Mouse (Mus musculus) lung, embryonic 16.5 days (tissue): ENCODE measurements around the gene Nt5dc3. TPM values are rescaled to one million over a fixed set of nuclear protein-coding genes. Genes with fewer than 3 reads are reported as not detected.
A peak's percentile ranks its signal among the peaks of the same experiment; 100 is the strongest.

Experiments used
- ATAC-seq: fragments of 200-750 bp; cut with Nextera tagmentation; 2 replicates; pipeline ENCODE4 v1.8.0; 2017; ENCODE audit warnings: low read depth, mild to moderate bottlenecking, moderate library complexity
- H3K27ac ChIP-seq: fragments of 300-500 bp; sonication (generic); 2 replicates; pipeline ENCODE4 v1.5.1; 2014; ENCODE audit warnings: mild to moderate bottlenecking, control low read depth, low read length
- H3K27me3 ChIP-seq: fragments of 300-500 bp; sonication (generic); 2 replicates; pipeline ENCODE4 v1.6.1; 2014; ENCODE audit warnings: low read depth, low read length, mixed read lengths; ENCODE audit not compliant: control insufficient read depth, insufficient read depth
- H3K36me3 ChIP-seq: fragments of 300-500 bp; sonication (generic); 2 replicates; pipeline ENCODE4 v1.6.1; 2014; ENCODE audit warnings: low read length; ENCODE audit not compliant: control insufficient read depth, insufficient read depth
- H3K4me1 ChIP-seq: fragments of 300-500 bp; sonication (generic); replicated peaks from 2 replicates; pipeline ENCODE4 v1.6.1; 2014; ENCODE audit warnings: low read length, mixed read lengths; ENCODE audit not compliant: control insufficient read depth, insufficient read depth
- H3K4me2 ChIP-seq: fragments of 300-500 bp; sonication (generic); 2 replicates; pipeline ENCODE4 v1.6.1; 2014; ENCODE audit warnings: low read depth, low read length, control low read depth
- H3K4me3 ChIP-seq: fragments of 300-500 bp; sonication (generic); 2 replicates; pipeline ENCODE4 v1.5.1; 2014; ENCODE audit warnings: mild to moderate bottlenecking, low read length, control low read depth
- H3K9ac ChIP-seq: fragments of 300-500 bp; sonication (generic); 2 replicates; pipeline ENCODE4 v1.6.1; 2014; ENCODE audit warnings: low read length, control low read depth
- H3K9me3 ChIP-seq: fragments of 300-500 bp; sonication (generic); 2 replicates; pipeline ENCODE4 v1.6.1; 2016; ENCODE audit warnings: low read length; ENCODE audit not compliant: control insufficient read depth
- WGBS: fragments of 180-500 bp; shearing (Covaris S2); extraction: QIAGEN DNeasy Blood & Tissue Kit; methylation state at CpG from one replicate; pipeline ENCODE4 v1.1.7; 2014; 5-methylcytosine and 5-hydroxymethylcytosine counted together
- polyA plus RNA-seq: library from polyadenylated mRNA; unstranded; fragments of >200 nt; fragmentation: Nextera tagmentation; extraction: Ambion mirVana; gene quantifications from 2 replicates; pipeline ENCODE4 v1.2.1, GENCODE M21; 2015

Nt5dc3 gene
- polyA plus RNA-seq, 1 experiment from 2014 or later, result 1.7 TPM

GRCm38 (mm10) chr10:86785396-86785795 is 6.6 kb downstream of the Nt5dc3 start:
- H3K9ac ChIP-seq, result no peak overlapping the region
- H3K4me1 ChIP-seq, result peaks cover 6% of the 10 kb centered on the region
- no peak overlapping the region for H3K27ac ChIP-seq
- no peak for ATAC-seq
- 57% methylated on average over 2 of the region's 2 CpGs for WGBS
- H3K4me3 ChIP-seq, result no peak overlapping the region
- H3K27me3 ChIP-seq, result no peaks in the 10 kb centered on the region
- no peaks in the 10 kb centered on the region for H3K36me3 ChIP-seq
- H3K4me2 ChIP-seq, result no peak overlapping the region
- no peaks in the 10 kb centered on the region for H3K9me3 ChIP-seq

- Histone ChIP-seq H3K27me3 (no peaks in the 10 kb centered on the region), H3K9ac (no peak overlapping the region), H3K36me3 (no peaks in the 10 kb centered on the region), H3K4me2 (no peak overlapping the region), H3K4me3 (no peak overlapping the region), H3K9me3 (no peaks in the 10 kb centered on the region), H3K4me1 (peaks cover 6% of the 10 kb centered on the region), H3K27ac (no peak overlapping the region)
- no peak for ATAC-seq
- WGBS, result 87% methylated on average over 5 of the region's 5 CpGs
These were observed 7.3 kb downstream of the Nt5dc3 start for GRCm38 (mm10) chr10:86786083-86786482.

- Histone ChIP-seq H3K27me3 (no peaks in the 10 kb centered on the region), H3K36me3 (no peaks in the 10 kb centered on the region), H3K4me1 (peaks cover 7% of the 10 kb centered on the region), H3K4me2 (no peak overlapping the region), H3K27ac (no peak overlapping the region), H3K9me3 (no peaks in the 10 kb centered on the region), H3K4me3 (no peak overlapping the region), H3K9ac (no peak overlapping the region)
- ATAC-seq, result peak; percentile 47; the same call in 1 of the 2 replicates
- WGBS, result 33% methylated on average over 5 of the region's 5 CpGs
These were observed 9.4 kb downstream of the Nt5dc3 start for GRCm38 (mm10) chr10:86788193-86788592.

GRCm38 (mm10) chr10:86789146-86789672 is 10.4 kb downstream of the Nt5dc3 start:
- Histone ChIP-seq H3K36me3 (no peaks in the 10 kb centered on the region), H3K4me2 (no peak overlapping the region), H3K27me3 (no peaks in the 10 kb centered on the region), H3K27ac (no peak overlapping the region), H3K9me3 (no peaks in the 10 kb centered on the region), H3K4me3 (no peak overlapping the region), H3K4me1 (peaks cover 13% of the 10 kb centered on the region), H3K9ac (no peak overlapping the region)
- ATAC-seq, result no peak
- WGBS, result 87% methylated on average over 7 of the region's 7 CpGs

GRCm38 (mm10) chr10:86791507-86792184 is 12.8 kb downstream of the Nt5dc3 start:
- Histone ChIP-seq H3K36me3 (no peaks in the 10 kb centered on the region), H3K4me3 (no peak overlapping the region), H3K27me3 (no peaks in the 10 kb centered on the region), H3K27ac (no peak overlapping the region; the same call in 1 of the 2 replicates), H3K9me3 (no peaks in the 10 kb centered on the region), H3K9ac (no peak overlapping the region), H3K4me2 (no peak overlapping the region), H3K4me1 (peaks cover 13% of the 10 kb centered on the region)
- WGBS, result 44% methylated on average over 7 of the region's 7 CpGs
- no peak for ATAC-seq

GRCm38 (mm10) chr10:86793509-86793951 is 14.7 kb downstream of the Nt5dc3 start:
- Histone ChIP-seq H3K36me3 (no peaks in the 10 kb centered on the region), H3K4me3 (no peak overlapping the region), H3K9me3 (no peaks in the 10 kb centered on the region), H3K4me1 (peaks cover 11% of the 10 kb centered on the region), H3K4me2 (no peak overlapping the region), H3K27me3 (no peaks in the 10 kb centered on the region), H3K27ac (peak overlapping the region; percentile 48), H3K9ac (no peak overlapping the region)
- 43% methylated on average over 2 of the region's 2 CpGs for WGBS
- ATAC-seq, result peak; percentile 51

GRCm38 (mm10) chr10:86794196-86794595 is 15.4 kb downstream of the Nt5dc3 start:
- Histone ChIP-seq H3K9me3 (no peaks in the 10 kb centered on the region), H3K36me3 (no peaks in the 10 kb centered on the region), H3K4me2 (no peak overlapping the region), H3K4me3 (no peak overlapping the region), H3K9ac (no peak overlapping the region), H3K4me1 (peaks cover 11% of the 10 kb centered on the region), H3K27me3 (no peaks in the 10 kb centered on the region), H3K27ac (no peak overlapping the region)
- 85% methylated on average over 4 of the region's 4 CpGs for WGBS
- ATAC-seq, result no peak

GRCm38 (mm10) chr10:86794794-86795535 is 16.2 kb downstream of the Nt5dc3 start:
- Histone ChIP-seq H3K4me1 (peaks cover 11% of the 10 kb centered on the region), H3K27ac (no peak overlapping the region), H3K9ac (no peak overlapping the region), H3K4me2 (no peak overlapping the region), H3K27me3 (no peaks in the 10 kb centered on the region), H3K9me3 (no peaks in the 10 kb centered on the region), H3K4me3 (no peak overlapping the region), H3K36me3 (no peaks in the 10 kb centered on the region)
- 83% methylated on average over 9 of the region's 9 CpGs for WGBS
- ATAC-seq, result no peak

GRCm38 (mm10) chr10:86796073-86796741 is 17.4 kb downstream of the Nt5dc3 start:
- no peak for ATAC-seq

More at GRCm38 (mm10) chr10:86796073-86796741, 17.4 kb downstream of the Nt5dc3 start:
- Histone ChIP-seq H3K27ac (no peak overlapping the region), H3K4me1 (peaks cover 11% of the 10 kb centered on the region), H3K4me3 (no peak overlapping the region), H3K27me3 (no peaks in the 10 kb centered on the region), H3K9me3 (no peaks in the 10 kb centered on the region), H3K9ac (no peak overlapping the region), H3K4me2 (no peak overlapping the region), H3K36me3 (no peaks in the 10 kb centered on the region)
- 96% methylated on average over 5 of the region's 5 CpGs for WGBS
